Mouse (Mus musculus) forebrain, postnatal 0 days (tissue): ENCODE data around the gene Pgd. TPM values are rescaled to one million over a fixed set of nuclear protein-coding genes. Genes with fewer than 3 reads are reported as not detected.

Experiments
- ATAC-seq: fragments of 200-750 bp; cut with Nextera tagmentation; 2 replicates; pipeline ENCODE4 v1.8.0; 2017; ENCODE audit warnings: mild to moderate bottlenecking, moderate library complexity
- DNase-seq: peaks from one replicate; pipeline ENCODE4 v3.0.0-alpha.2; 2015
- H3K27ac ChIP-seq: fragments of 300-500 bp; sonication (generic); 2 replicates; pipeline ENCODE4 v1.5.1; 2014; ENCODE audit warnings: low read depth, mild to moderate bottlenecking, antibody characterized with exemption, low read length, moderate library complexity, mixed read lengths
- H3K27me3 ChIP-seq: fragments of 300-500 bp; sonication (generic); 2 replicates; pipeline ENCODE4 v1.6.1; 2014; ENCODE audit warnings: mild to moderate bottlenecking, low read length, mixed read lengths; ENCODE audit not compliant: insufficient read depth
- H3K36me3 ChIP-seq: fragments of 300-500 bp; sonication (generic); 2 replicates; pipeline ENCODE4 v1.6.1; 2014; ENCODE audit warnings: mild to moderate bottlenecking, moderate library complexity; ENCODE audit not compliant: insufficient read depth
- H3K4me1 ChIP-seq: fragments of 300-500 bp; sonication (generic); 2 replicates; pipeline ENCODE4 v1.6.1; 2014; ENCODE audit warnings: antibody characterized with exemption; ENCODE audit not compliant: insufficient read depth
- H3K4me2 ChIP-seq: fragments of 300-500 bp; sonication (generic); 2 replicates; pipeline ENCODE4 v1.6.1; 2014; ENCODE audit warnings: low read depth, mild to moderate bottlenecking, moderate library complexity
- H3K4me3 ChIP-seq: fragments of 300-500 bp; sonication (generic); 2 replicates; pipeline ENCODE4 v1.5.1; 2014; ENCODE audit warnings: low read depth, low read length, mixed read lengths
- H3K9ac ChIP-seq: fragments of 300-500 bp; sonication (generic); 2 replicates; pipeline ENCODE4 v1.6.1; 2014; ENCODE audit warnings: mild to moderate bottlenecking
- H3K9me3 ChIP-seq: fragments of 300-500 bp; sonication (generic); 2 replicates; pipeline ENCODE4 v1.6.1; 2016; ENCODE audit warnings: low read length
- CTCF ChIP-seq: sonication (generic); IDR thresholded peaks from 2 replicates; pipeline ENCODE4 v1.5.1; 2016; ENCODE audit warnings: antibody characterized with exemption, control low read depth, low read depth
- WGBS: fragments of 180-500 bp; shearing (Covaris S2); extraction: QIAGEN DNeasy Blood & Tissue Kit; methylation state at CpG from one replicate; pipeline ENCODE4 v1.1.7; 2014; 5-methylcytosine and 5-hydroxymethylcytosine counted together
- polyA plus RNA-seq: library from polyadenylated mRNA; unstranded; fragments of >200 nt; fragmentation: Nextera tagmentation; extraction: Ambion mirVana; gene quantifications from 2 replicates; pipeline ENCODE4 v1.2.1, GENCODE M21; 2015
- total RNA-seq: library from RNA; depleted of rRNA; stranded (reverse); fragments of >200 nt; gene quantifications from 2 replicates; pipeline ENCODE4 v1.2.3, GENCODE M21; 2014

The Pgd gene
- total and polyA plus RNA-seq, 2 experiments from 2014 or later = 24.8 to 86.0 TPM

DNA sequence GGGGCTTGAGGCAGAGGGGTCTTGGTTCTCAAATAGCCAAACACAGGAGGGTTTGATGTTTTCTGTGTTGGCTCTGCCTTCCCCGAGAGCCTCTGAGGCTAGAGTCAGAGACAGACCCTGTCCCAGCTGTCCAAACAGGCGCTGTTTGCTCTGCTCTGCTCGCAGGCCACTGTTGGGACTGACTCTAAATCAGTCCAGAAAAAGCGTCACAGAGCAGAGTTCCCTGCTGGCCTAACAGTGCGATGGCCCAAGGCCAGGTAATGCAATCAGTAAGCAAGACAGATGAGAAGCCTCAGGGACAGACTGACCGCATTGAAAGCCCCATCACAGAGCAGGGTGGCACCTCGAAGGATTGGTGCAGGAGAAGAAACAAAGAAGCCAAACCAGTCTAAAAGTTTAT lies 17.0 kb downstream of the Pgd start:
- Histone ChIP-seq H3K4me3 (no peak overlapping the region), H3K9me3 (no peaks in the 10 kb centered on the region), H3K4me2 (no peak overlapping the region), H3K4me1 (no peaks in the 10 kb centered on the region), H3K27ac (no peak overlapping the region), H3K9ac (no peak overlapping the region), H3K36me3 (peaks cover 44% of the 10 kb centered on the region), H3K27me3 (no peaks in the 10 kb centered on the region)
- no peak for DNase-seq
- 81% methylated on average over 7 of the region's 7 CpGs for WGBS
- no peak for ATAC-seq
- TF ChIP-seq CTCF = no peak

- 88% methylated on average over 9 of the region's 9 CpGs for WGBS
- H3K4me2 ChIP-seq = no peak overlapping the region
- H3K4me1 ChIP-seq = no peaks in the 10 kb centered on the region
- H3K27ac ChIP-seq = no peak overlapping the region
- DNase-seq = no peak
- H3K36me3 ChIP-seq = peaks cover 40% of the 10 kb centered on the region
- no peak for TF ChIP-seq CTCF
- H3K4me3 ChIP-seq = no peak overlapping the region
- H3K27me3 ChIP-seq = no peaks in the 10 kb centered on the region
- no peak overlapping the region for H3K9ac ChIP-seq
- H3K9me3 ChIP-seq = no peaks in the 10 kb centered on the region
- no peak for ATAC-seq
These were observed 17.4 kb downstream of the Pgd start for GRCm38 (mm10) chr4:149149196-149149595.

DNA sequence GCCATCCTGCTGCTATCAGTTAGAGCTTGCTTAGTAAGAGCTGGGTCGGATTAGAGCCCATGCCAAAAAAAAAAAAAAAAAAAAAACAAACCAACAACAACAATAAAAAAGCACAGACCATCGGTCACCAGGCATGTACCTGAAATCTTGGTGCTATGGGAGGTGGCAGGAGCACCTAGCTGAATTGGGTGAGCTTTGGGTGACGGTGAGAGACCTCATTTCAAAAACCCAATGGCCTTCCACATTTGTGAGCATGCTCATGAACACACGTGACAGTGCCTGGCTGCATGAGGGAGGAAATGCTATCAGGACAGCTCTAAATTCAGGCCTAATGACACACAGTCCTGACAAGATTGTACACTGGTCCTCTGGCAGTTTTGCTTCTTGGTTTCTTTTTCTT lies 18.5 kb downstream of the Pgd start:
- no peak overlapping the region for H3K27ac ChIP-seq
- peaks cover 29% of the 10 kb centered on the region for H3K36me3 ChIP-seq
- no peak for DNase-seq
- no peaks in the 10 kb centered on the region for H3K9me3 ChIP-seq
- TF ChIP-seq CTCF = no peak
- ATAC-seq = no peak
- H3K4me1 ChIP-seq = no peaks in the 10 kb centered on the region
- WGBS = 77% methylated on average over 4 of the region's 4 CpGs
- H3K4me3 ChIP-seq = no peak overlapping the region
- no peaks in the 10 kb centered on the region for H3K27me3 ChIP-seq
- no peak overlapping the region for H3K4me2 ChIP-seq
- no peak overlapping the region for H3K9ac ChIP-seq

GRCm38 (mm10) chr4:149147528-149147927 lies 19.0 kb downstream of the Pgd start:
- peaks cover 23% of the 10 kb centered on the region for H3K36me3 ChIP-seq
- H3K4me2 ChIP-seq = no peak overlapping the region
- no peak overlapping the region for H3K4me3 ChIP-seq
- H3K27ac ChIP-seq = no peak overlapping the region
- no peak for DNase-seq
- no peak for ATAC-seq
- TF ChIP-seq CTCF = no peak
- H3K9ac ChIP-seq = no peak overlapping the region
- no peaks in the 10 kb centered on the region for H3K27me3 ChIP-seq
- H3K4me1 ChIP-seq = no peaks in the 10 kb centered on the region
- 90% methylated on average over 7 of the region's 7 CpGs for WGBS
- H3K9me3 ChIP-seq = no peaks in the 10 kb centered on the region

GRCm38 (mm10) chr4:149145151-149145550 lies 21.4 kb downstream of the Pgd start:
- no peaks in the 10 kb centered on the region for H3K9me3 ChIP-seq
- H3K36me3 ChIP-seq = peaks cover 9% of the 10 kb centered on the region
- no peak overlapping the region for H3K4me3 ChIP-seq
- no peak overlapping the region for H3K9ac ChIP-seq
- H3K4me2 ChIP-seq = no peak overlapping the region
- no peak overlapping the region for H3K27ac ChIP-seq
- no peak for TF ChIP-seq CTCF
- DNase-seq (no peak), ATAC-seq (no peak)
- H3K4me1 ChIP-seq = no peaks in the 10 kb centered on the region
- no peaks in the 10 kb centered on the region for H3K27me3 ChIP-seq
- 86% methylated on average over 4 of the region's 4 CpGs for WGBS

DNA sequence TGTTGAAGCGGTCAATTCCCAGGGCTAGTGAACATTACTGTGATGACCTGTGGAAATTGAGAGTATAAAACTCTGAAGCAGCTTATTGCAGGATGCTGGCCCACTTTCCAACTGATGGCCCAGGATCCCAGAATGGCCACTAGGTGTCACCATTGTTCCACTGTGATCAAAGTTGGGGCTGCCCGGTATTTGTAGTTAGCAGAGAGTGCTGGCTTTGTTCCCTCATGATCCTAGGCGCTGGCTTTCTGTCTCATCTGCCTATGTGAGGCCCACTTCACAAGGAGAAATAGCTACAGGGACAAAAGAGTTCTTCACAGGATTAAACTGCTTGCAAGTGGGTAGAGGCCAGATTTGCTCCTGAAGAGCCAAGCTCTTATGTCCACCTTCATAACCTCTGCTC lies 22.1 kb downstream of the Pgd start:
- no peaks in the 10 kb centered on the region for H3K4me1 ChIP-seq
- H3K4me3 ChIP-seq = no peak overlapping the region
- DNase-seq (peak; percentile 94), ATAC-seq (peak; percentile 96)
- TF ChIP-seq CTCF = peak; percentile 97
- no peak overlapping the region for H3K27ac ChIP-seq
- no peak overlapping the region for H3K9ac ChIP-seq
- H3K36me3 ChIP-seq = peaks cover 2% of the 10 kb centered on the region
- H3K9me3 ChIP-seq = no peaks in the 10 kb centered on the region
- H3K27me3 ChIP-seq = no peaks in the 10 kb centered on the region
- 1% methylated on average over 3 of the region's 3 CpGs for WGBS
- no peak overlapping the region for H3K4me2 ChIP-seq

DNA sequence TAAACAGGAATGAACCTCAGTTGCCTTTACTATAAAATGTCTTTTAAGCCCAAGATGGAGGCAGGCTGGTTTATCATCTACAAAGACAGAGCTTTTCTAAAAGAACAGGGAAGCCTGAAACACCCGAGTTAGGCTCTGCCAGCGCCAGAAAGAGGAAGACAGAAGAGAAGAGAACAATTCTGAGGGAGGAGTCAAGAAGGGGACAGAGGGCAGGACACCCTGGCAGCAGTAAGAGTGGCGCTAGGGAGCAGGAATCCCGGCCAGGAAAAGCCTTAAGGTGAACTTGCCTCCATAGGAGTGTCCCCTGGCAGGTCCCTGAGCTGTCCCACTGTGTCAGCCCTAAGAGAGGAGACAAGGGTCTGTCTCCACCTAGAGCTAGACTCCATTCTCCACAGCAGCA lies 23.0 kb downstream of the Pgd start:
- no peak overlapping the region for H3K9ac ChIP-seq
- ATAC-seq (no peak), DNase-seq (no peak)
- no peak overlapping the region for H3K27ac ChIP-seq
- no peaks in the 10 kb centered on the region for H3K27me3 ChIP-seq
- H3K4me2 ChIP-seq = no peak overlapping the region
- H3K36me3 ChIP-seq = no peaks in the 10 kb centered on the region
- no peaks in the 10 kb centered on the region for H3K9me3 ChIP-seq
- 30% methylated on average over 4 of the region's 4 CpGs for WGBS
- TF ChIP-seq CTCF = no peak
- H3K4me3 ChIP-seq = no peak overlapping the region
- no peaks in the 10 kb centered on the region for H3K4me1 ChIP-seq

- Histone ChIP-seq H3K9ac (no peak overlapping the region), H3K4me3 (no peak overlapping the region), H3K4me1 (peaks cover 5% of the 10 kb centered on the region; the same call in 1 of the 2 replicates), H3K9me3 (no peaks in the 10 kb centered on the region), H3K27ac (no peak overlapping the region), H3K27me3 (no peaks in the 10 kb centered on the region), H3K4me2 (no peak overlapping the region), H3K36me3 (no peaks in the 10 kb centered on the region)
- ATAC-seq (no peak), DNase-seq (no peak)
- no peak for TF ChIP-seq CTCF
- 89% methylated on average over 8 of the region's 8 CpGs for WGBS
These were observed 28.1 kb downstream of the Pgd start for GRCm38 (mm10) chr4:149138515-149138914.
